Mouse (Mus musculus) spleen, postnatal 10 days (tissue): Measurements from ENCODE around the gene 5530401A14Rik.
A peak's percentile ranks its signal among the peaks of the same experiment; 100 is the strongest.

Experiments used
- DNase-seq, 2 experiments: peaks; one replicate each; pipeline ENCODE4 v3.0.0; 2021 to 2022; ENCODE audit warnings: low spot score in 2 of 2

The 5530401A14Rik gene

GRCm38 (mm10) chr11:81926393-81926792 lies 65.9 kb downstream of the 5530401A14Rik start:
- no peak for DNase-seq

- DNase-seq, result no peak
These were observed 77.0 kb downstream of the 5530401A14Rik start for GRCm38 (mm10) chr11:81937516-81937915.

- DNase-seq, result peak in 1 of 2 experiments; percentile 25
These were observed 80.5 kb downstream of the 5530401A14Rik start for GRCm38 (mm10) chr11:81940988-81941387.

GRCm38 (mm10) chr11:81942167-81942566 lies 81.7 kb downstream of the 5530401A14Rik start:
- DNase-seq, result no peak
